Mouse (Mus musculus) embryonic fibroblast, embryonic 13.5 days (primary cell): Measurements from ENCODE around the gene Dock9.

ENCODE experiments used
- CTCF ChIP-seq: IDR thresholded peaks from 2 replicates; pipeline ENCODE4 v1.5.1; 2011; ENCODE audit warnings: mild to moderate bottlenecking, control low read depth, low read length, moderate library complexity, borderline replicate concordance; ENCODE audit not compliant: insufficient read depth
- POLR2A ChIP-seq: IDR thresholded peaks from 2 replicates; pipeline ENCODE4 v1.6.1; 2011; ENCODE audit warnings: low read depth, mild to moderate bottlenecking, control low read depth, low read length, moderate library complexity

DNA sequence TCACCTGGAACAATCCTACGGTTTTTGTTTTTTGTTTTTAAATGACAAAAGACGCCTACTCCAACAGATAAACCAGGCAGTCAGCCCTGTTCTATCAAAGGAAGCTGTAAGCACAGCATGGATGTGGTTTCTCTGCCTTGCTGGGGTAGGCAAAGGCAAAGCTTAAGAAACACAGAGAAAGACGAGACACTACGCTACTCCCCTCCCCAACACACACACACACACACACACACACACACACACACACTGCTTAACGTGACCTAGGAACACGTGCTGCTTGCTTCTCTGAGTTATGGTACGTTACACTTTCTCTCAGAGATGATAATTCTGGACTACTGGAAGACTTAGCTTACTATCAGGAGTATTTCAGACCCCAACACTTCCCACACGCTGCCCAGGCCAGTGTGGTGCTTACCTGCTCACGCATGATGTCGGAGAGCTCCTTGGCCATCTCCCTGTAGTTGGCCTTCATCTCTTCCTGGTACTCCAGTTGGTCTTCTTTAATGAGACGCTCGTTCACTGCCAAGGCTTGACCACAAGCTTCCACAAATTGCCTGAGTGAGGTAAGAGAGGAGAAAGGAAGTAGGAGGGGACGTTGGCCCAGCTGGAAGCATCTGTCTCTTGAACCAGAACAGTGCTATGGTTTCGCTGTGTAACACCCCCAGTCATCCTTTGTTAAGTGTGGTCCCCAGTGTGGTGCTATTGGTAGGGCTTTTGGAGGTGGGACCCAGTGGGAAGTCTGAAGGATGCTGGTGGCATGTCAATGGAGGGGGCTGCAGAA is 251.9 kb downstream of the Dock9 start:
- no peak for TF ChIP-seq CTCF
- no peak for TF ChIP-seq POLR2A
